Mouse (Mus musculus) thymus, adult 18-20 months (tissue): ENCODE results near the gene Gja1.

Source experiments
- DNase-seq, 2 experiments: peaks; one replicate each; pipeline ENCODE4 v3.0.0; 2022; ENCODE audit warnings: mixed read lengths in 2 of 2

The Gja1 gene

DNA sequence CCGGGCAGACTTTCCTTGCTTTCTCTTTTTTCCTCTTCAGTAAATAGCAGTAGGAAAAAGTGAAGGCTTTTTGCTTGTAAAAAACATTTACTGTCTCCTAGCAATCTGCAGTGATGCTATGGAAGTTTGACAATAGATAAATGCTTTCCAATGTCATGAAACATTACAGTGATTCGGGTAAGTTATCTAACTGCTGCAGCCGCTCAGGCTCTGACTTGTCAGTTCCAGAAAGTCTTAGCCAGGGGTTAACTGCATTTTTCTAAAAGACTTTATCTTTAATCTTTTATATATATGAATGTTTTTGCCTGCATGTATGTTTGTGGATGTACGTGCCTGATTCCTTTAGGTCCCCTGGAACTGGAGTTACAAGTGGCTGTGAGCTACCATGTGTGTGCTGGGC lies 45.4 kb downstream of the Gja1 start:
- no peak for DNase-seq

DNA sequence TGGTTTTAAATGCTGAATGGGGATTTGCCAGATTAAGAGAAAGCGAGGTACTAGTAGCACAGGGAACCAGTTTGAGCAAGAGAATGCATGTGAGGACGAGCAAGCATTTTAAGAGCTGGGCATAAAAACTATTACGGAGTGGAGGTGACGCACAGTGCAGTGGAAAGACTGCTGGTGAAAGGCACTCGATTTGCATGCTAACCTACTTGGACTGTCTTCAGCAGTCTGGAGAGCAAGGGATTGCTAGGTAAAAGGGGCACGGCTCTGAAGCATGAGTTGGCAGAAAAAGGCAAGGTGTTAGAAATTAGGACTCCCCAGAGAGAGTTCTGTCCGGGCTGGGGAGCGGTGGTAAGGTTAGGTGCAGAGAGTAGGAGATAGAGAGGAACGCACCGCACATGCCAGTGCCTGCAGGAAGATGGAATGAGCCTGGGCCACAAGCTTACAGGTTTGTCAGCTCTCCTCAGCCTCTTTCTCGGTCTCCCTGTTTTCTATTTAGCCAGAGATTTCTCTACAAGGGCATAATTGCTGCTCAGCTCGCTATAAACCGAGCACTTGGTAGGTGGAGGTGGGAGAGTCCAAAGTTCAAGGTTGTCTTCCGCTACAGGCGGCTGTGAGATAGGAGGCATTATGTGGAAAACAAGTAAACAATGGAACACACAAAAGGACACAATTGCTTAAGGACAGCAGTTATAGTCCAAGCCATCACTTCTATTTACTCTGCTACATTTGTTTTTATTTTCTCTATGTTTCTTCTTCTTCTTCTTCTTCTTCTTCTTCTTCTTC lies 48.1 kb downstream of the Gja1 start:
- DNase-seq, result no peak

DNA sequence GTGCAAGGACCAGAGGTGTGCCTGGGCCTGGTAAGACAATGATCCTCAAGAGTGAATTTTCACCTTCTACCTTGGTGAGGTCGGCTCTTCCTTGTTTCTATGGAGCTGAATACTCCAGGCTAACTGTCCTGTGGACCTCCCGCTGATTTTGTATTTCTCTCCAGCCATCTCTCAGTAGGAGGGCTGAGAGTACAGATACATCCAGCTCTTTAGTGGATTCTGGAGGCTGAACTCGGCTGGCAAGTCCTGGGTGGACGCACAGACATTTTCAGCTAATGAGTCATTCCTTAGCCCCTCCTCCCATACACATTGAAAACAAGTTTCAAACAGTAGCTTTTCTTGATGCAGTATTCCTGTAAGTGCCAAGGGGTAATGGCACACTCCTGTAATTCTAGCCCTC lies 49.2 kb downstream of the Gja1 start:
- no peak for DNase-seq

DNA sequence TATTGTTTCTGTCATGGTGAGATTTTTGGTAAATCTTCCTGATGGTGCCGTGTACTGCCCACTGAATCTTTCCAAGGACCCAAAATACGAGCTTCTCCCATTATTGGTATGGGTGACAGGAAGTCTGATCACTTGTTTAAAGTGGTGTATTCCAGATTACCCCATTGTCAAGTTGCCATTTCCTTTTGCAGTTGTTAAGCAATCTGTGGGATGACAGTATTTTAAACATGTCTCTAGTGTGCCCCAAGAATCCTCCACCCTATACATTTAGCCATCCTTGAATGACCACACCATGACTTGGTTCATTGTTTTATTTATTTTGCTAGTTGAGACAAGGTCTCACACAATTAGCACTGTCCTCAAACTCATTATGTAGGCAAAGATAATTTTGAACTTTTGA lies 50.3 kb downstream of the Gja1 start:
- no peak for DNase-seq

DNA sequence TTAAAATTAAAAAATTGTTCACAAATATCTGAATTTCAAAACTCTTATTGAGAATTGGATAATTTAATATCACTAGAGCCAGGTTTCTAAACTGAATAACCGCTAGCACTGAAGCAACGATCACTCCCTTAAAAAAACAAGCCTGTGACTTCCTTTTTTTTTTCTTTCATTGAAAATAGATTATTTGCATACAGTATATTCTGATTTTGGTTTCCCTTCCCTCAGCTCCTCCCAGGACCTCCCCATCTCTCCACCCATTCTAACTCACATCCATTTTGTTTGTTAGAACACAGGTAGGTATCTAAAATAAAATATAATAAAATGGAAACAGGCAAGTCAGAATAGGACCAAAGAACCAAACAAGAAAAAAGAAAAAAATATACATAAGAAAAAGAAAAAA lies 50.7 kb downstream of the Gja1 start:
- no peak for DNase-seq

DNA sequence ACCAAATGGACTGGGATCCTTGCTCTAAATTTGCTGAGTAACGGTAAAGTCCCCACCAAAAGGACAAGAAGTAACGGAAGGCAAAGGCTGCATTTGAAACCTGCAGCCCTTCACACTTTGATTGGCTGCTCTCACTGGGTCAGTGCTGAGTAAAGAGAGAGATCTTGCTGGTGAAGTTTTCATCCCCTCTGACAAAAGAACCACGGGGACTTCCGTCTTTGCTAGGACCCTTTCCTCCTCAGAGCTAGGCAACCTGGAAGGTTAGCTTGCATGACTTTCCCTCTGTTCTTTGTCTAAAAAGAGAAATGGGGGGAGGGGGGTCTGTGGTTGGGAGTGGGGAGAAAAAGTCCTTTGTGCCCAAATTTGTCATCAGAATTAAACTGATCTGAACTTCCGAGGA lies 51.9 kb downstream of the Gja1 start:
- DNase-seq, result no peak

DNA sequence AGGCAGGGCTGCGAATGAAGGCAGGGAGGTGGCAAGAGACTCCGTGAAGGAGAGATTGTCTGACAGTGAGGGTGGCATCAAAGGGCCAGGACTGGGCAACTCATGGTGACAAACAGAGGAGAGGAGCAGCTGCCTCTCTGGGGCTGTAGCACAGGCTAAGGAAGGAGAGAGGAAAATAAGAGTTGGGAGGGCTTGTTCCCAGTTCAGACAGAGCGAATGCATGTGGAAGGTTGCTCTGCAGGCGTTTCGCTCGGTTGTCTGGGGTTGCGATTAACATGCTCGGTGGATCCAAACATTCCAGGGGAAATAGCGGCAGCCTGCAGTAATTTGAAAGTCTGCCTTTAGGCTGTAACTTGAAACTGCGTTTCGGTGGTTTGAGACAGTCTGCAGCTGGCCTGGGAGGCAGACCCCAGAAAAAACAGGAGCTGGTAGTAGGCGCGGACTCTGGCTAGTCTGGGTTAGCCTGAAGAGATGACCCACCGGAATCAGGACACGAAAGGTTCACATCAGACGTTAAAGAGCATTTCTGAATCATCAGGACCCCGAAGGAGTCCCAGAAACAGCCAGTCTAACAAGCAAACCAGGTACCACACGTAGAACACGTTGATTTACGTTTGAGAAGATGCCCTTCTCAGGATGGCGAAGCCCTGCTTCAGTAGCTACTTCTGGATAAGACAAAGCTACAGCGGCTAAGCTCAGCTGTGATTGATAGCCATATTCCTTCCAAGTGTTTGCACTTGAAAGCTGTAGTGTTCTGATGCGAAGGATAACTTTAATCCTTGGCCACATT lies 54.7 kb downstream of the Gja1 start:
- no peak for DNase-seq

DNA sequence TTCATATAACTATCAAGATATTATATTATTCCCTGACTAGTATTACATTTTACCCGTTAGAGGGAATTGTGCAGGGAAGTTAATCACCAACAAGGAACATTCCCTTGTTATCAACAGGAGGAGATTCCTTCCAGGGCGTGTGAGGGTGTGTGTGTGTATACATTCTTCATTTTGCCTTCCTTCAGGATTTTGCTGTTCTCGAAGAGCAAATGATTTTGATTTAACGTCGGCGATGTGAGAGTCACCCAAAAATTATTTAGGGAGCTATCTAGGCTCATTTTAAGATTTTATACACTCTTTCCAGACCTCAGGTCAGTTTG lies 55.2 kb downstream of the Gja1 start:
- DNase-seq, result no peak

DNA sequence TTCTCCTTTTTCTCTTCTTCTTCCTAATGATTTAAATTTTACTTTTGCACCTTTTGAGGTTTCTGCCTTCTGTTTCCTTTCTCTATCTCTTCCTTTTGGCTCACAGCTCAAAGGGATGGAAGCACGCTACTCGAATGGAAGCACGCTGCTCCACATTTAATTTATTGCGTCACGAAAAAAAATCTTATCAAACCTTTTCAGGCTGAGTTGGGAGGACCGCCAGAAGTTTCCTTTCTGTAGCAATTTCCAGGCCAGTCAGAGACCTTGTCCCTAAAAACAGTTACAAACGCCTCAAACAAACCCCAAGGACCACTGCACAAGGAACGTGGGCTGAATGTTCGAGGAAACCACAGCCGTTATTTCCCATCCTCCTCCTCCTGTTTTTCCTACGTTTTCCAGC lies 60.2 kb downstream of the Gja1 start:
- DNase-seq, result no peak

DNA sequence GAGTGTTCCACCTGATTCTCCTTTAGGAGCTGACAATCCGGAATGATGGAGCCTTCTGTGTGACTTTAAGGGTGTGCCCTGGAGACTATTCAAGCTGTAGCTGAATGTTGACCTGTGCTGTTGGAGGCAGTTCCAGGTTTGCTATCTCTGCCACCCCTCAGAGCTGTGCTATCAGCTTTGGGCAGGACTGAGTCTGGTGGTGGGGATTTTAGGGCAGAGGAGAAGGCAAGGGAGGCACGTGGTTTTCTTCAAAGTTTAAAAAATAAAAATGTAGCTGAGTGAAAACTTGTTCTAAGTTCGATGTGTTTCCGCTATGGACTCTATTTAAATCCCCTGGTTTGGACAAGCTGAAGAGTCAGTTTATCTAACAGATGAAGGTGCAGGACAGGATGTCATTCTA lies 62.5 kb downstream of the Gja1 start:
- no peak for DNase-seq

DNA sequence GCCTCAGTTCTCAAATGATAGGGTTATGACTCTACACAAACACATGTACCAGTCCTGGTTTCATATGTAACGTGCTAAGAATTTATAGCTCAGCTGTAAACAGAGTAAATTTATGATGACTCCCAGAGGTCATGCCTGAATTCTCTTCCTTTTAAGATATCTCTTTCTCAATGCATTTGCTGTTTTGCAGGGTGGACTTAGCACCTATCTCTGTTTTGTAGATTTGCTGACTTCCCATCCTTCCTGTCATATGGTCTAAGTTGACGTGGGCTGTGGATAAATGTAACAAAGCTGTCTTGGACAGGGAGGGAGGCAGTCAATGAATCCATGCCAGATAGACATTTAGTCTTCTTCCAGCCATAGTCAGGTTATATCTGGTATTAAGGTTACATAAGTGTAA lies 67.3 kb downstream of the Gja1 start:
- no peak for DNase-seq

DNA sequence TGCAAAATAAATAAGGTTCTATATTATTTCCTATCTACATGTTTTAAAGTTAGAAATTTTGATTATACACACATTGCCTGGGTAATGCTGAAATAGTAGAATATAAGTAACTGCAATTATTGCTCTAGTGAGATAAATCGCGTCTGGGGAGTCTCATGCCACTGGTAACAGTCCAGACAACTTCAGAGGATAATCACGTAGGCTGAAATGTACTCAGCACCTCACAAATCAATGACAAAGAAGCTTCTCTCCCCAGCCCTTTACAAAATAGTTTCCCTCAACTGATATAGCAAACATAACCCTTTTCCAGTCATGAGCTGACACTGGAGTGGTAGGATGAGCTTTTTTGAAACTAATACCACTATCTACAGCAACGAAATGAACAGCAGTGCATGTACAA lies 71.9 kb downstream of the Gja1 start:
- DNase-seq, result no peak
